Mouse (Mus musculus) C2C12 (cell line): ENCODE data around the gene Usp8.

Source experiments
- CTCF ChIP-seq: IDR thresholded peaks from one replicate; pipeline ENCODE4 v1.5.1; 2011; ENCODE audit not compliant: control insufficient read depth, insufficient read depth, insufficient read length
- USF1 ChIP-seq: IDR thresholded peaks from one replicate; pipeline ENCODE4 v1.6.1; 2011; ENCODE audit warnings: low read depth, mild to moderate bottlenecking, control low read depth, moderate library complexity

DNA sequence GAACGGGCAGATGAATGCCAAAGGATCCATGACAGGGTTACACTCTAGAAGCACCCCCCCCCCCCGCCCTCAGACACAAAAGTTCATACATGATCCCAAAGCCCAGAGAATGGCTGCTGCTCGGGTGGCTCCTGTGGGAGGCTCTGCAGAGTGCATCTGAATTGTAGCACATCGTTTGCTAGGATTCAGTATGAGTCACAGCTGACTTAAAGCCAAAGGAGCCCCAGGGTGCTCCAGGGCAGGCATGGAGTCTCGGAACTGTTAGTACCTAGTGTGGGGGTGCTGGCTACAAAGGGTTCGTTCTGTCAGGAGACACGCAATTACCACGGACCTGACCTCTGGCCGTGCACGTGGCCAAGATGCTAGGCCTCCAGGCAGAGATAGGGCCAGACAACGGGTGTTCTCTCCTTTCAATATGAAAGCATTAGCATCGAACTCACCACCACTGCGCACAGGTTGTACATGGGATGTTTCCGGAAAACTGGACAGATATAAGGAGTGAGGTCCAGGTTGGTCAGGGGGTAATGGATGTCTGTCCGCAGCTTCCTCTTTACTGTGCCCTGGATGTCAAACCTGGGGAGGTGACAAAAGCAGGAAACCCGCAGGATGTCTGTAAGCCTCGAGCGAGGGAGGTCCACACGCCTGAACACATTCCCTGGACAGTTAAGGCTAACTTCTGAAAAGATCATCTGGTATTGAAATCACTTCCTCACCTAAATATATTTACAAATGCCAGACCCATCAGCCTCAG lies 62.5 kb downstream of the Usp8 start:
- no peak for TF ChIP-seq CTCF
- TF ChIP-seq USF1, result no peak
